Mouse (Mus musculus) thymus, adult 18-20 months (tissue): ENCODE data around the gene Cntnap1.

ENCODE experiments used
- DNase-seq, 2 experiments: peaks; one replicate each; pipeline ENCODE4 v3.0.0; 2022; ENCODE audit warnings: mixed read lengths in 2 of 2

Gene Cntnap1

GRCm38 (mm10) chr11:101225331-101226064 is 55.2 kb downstream of the Cntnap1 start:
- DNase-seq: no peak

GRCm38 (mm10) chr11:101226065-101226701 is 55.9 kb downstream of the Cntnap1 start, which contains the start of gene Ezh1:
TSS of gene Ezh1 (minus strand) at chr11:101226463.
- peak; percentile 83 to 89 for DNase-seq

DNA sequence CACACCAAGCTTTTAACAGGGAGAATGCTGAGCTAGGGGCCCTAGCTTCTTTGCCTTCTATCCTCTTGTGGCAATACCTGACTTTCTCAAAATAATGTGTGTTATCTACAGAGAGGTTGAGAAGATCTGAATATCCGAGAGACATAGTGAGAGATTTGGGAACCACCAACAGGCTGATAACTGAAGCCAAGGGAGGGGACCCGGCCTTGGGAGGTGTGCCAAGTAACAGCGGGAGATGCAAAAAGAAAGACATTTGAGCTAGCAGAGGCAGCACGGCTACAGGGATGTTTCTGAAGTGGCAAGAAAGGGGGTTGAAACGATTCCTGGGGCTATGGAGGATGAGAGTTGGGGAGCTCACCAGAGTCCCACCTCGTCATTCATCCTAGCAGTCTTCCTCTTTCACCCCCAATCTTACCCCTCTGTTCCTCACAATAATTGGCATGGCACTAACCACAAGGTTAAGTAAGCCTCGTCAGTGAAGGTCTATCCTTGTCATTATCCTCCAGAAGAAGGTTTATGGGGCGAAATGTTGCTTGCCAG is 59.1 kb downstream of the Cntnap1 start:
- no peak for DNase-seq

DNA sequence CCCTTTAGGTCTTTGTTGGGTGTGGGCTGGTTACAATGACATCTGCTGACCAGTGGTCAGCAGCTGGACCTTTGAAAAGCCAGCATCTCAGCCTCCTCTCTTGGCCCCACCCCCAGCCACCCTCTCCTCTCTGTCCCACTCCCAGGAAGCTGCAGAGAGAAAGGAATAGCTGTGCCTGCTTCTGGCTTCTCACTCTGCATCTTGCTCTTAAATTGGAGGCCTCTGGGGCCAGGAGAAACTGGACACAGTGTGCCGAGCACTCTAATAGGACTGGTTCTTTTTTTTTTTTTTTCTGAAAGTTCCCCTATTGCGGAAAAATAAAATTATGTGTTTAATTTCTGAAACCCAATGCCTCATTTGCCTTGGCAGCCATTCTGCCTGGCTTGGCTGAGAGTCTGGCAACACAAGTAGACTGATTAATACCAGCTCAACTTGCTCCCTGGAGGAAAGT is 59.8 kb downstream of the Cntnap1 start:
- no peak for DNase-seq

GRCm38 (mm10) chr11:101230526-101230925 is 60.2 kb downstream of the Cntnap1 start:
- DNase-seq: no peak

DNA sequence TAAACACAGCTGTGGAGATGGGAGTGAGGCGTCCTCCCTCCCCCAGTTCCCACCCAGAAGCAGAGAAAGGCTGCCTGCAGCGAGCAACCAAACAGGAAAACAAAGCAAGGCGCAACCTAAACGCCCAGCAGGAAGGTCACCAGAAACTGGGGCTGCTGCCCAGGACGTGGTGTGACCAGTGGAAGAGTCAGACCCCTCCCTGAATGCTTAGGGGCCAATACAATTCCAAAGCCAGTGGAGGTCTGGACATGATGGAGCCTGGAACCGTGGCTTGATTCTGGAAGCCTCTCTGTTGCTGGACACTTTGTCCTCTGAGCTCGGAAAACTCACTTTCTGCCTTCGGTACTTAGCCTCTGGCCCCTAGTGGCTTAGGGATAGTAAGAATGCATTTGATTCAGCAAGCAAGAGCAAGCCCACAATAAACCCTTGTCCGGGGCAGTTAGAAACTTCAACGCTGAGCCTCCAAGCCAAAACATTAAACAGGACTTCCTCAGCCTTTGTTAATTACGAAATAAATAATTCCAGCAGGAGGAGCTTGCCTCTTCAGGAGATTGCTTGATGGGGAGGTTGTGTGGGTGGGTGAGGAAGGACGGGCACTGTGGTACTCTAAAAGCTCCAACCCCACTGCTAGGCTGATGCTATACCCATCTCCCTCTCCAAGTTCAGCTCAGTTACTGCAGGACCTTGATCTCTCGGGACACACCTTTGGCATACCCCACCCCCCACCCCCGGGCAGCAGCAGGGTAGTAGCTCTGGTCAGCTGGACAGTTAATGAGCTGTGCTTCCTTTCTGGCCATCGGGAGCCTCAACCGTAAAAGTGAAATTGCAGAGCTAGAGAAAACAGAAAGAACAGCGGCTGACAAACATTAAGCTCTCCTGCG is 60.9 kb downstream of the Cntnap1 start:
- DNase-seq: no peak

- DNase-seq: no peak
Measured at GRCm38 (mm10) chr11:101232010-101232839, 61.9 kb downstream of the Cntnap1 start.

DNA sequence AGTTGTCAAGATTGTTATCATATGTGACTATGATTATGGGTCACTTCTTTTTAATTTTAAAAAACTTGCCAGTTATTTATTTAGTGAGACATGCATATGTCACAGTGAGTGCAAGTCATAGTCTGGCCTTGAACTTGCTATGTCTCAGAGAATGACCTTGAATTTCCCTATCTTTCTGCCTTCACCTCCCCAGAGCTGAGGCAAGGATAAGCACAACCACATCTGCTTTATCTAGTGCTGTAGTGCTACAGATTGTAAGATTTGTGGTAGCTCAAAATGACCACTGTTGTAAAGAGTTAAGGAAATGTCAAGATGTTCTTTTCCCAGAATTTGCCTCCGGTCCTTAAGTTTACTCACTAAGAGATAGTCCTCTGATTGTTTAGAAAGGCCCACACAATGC is 62.9 kb downstream of the Cntnap1 start:
- DNase-seq: no peak

GRCm38 (mm10) chr11:101234124-101234523 is 63.8 kb downstream of the Cntnap1 start:
- DNase-seq: no peak

DNA sequence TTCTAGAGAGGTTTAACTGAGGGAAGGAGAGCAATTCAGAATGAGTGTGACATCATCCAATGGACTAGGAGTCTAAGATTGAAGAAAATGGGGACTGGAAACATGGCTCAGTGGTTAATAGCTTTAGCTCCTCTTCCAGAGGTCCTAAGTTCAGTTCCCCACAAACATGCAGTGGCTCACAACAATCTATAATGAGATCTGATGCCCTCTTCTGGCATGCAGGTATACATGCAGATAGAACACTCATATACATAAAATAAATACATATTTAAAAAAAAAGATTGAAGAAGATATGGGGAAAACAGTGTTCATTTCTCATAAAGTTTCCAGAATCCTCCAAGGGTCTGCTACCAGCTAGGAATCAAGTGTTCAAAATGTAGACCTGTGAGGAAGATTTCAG is 65.1 kb downstream of the Cntnap1 start:
- no peak for DNase-seq

- no peak for DNase-seq
Measured at GRCm38 (mm10) chr11:101236782-101237181, 66.5 kb downstream of the Cntnap1 start.

DNA sequence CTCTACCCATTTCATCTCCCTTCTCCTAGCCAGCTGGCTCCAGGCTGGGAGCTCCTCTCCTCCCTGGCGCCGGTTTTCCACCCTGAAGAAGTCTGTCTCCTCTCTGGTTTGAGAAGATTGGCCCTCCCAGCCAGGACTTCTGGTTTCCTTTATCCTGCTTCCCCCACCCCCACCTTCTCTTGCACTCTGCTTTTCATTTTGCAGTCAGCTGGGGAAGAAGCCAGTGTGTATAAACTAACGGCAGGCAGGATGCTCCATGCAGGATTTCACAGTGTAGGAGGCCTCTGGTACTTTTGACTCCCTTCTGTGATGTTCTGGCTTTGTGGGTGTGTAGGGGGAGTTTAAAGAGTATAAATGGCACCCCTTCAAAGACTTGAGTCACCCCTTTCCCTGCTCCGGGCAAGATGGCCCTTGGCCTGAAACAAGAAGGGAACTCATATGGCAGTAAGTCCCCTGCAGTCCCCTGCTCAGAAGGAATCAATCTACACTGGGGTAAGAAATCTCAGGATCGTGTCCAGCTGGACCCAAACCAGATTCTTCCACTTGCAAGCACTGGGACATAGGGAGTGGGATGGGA is 67.8 kb downstream of the Cntnap1 start:
- no peak for DNase-seq
